Mouse (Mus musculus): ENCODE data around the gene Irx4. TPM values are rescaled to one million over a fixed set of nuclear protein-coding genes. Genes with fewer than 3 reads are reported as not detected.
A peak's percentile ranks its signal among the peaks of the same experiment; 100 is the strongest.

Irx4 gene
- total and polyA plus RNA-seq, 2 experiments from 2014 or later = 3.8 to 4.6 TPM

- DNase-seq (ENCODE audit: low spot score) = no peak
- ATAC-seq = no peak
- Histone ChIP-seq H3K4me1 (ENCODE audit: insufficient read depth, low read length) (no peaks in the 10 kb centered on the region; the same call in 1 of the 2 replicates), H3K9ac (replicated peaks; ENCODE audit: low read length) (no peak overlapping the region), H3K9me3 (ENCODE audit: low read length) (no peaks in the 10 kb centered on the region), H3K27ac (no peak overlapping the region), H3K4me3 (ENCODE audit: low read length) (no peak overlapping the region), H3K4me2 (ENCODE audit: low read depth, low read length) (no peak overlapping the region), H3K27me3 (ENCODE audit: insufficient read depth, low read length) (peaks cover 91% of the 10 kb centered on the region), H3K36me3 (ENCODE audit: insufficient read depth, low read length) (no peaks in the 10 kb centered on the region)
- no peak for TF ChIP-seq CTCF (IDR thresholded peaks at IDR 0.05; ENCODE audit: low read depth)
- 16% methylated on average over 15 of the region's 15 CpGs for WGBS
Observed at GRCm38 (mm10) chr13:73269251-73269650, 9.0 kb downstream of the Irx4 start.

- WGBS = 35% methylated on average over 3 of the region's 3 CpGs
- no peak overlapping the region for H3K27ac ChIP-seq
Observed at GRCm38 (mm10) chr13:73269891-73270290, 9.6 kb downstream of the Irx4 start.

GRCm38 (mm10) chr13:73270451-73271081 lies 10.3 kb downstream of the Irx4 start:
- Histone ChIP-seq H3K4me2 (ENCODE audit: low read depth, low read length) (peak overlapping the region; percentile 52), H3K27me3 (ENCODE audit: insufficient read depth, low read length) (peaks cover 88% of the 10 kb centered on the region), H3K36me3 (ENCODE audit: insufficient read depth, low read length) (no peaks in the 10 kb centered on the region), H3K4me3 (ENCODE audit: low read length) (peak overlapping the region; percentile 22), H3K9ac (replicated peaks; ENCODE audit: low read length) (no peak overlapping the region), H3K4me1 (ENCODE audit: insufficient read depth, low read length) (no peaks in the 10 kb centered on the region; the same call in 1 of the 2 replicates), H3K27ac (no peak overlapping the region), H3K9me3 (ENCODE audit: low read length) (no peaks in the 10 kb centered on the region)
- WGBS = 8% methylated on average over 22 of the region's 22 CpGs
- no peak for TF ChIP-seq CTCF (IDR thresholded peaks at IDR 0.05; ENCODE audit: low read depth)
- ATAC-seq (no peak), DNase-seq (ENCODE audit: low spot score) (no peak)

More at GRCm38 (mm10) chr13:73269891-73270290, 9.6 kb downstream of the Irx4 start:
- ATAC-seq (no peak), DNase-seq (ENCODE audit: low spot score) (no peak)
- Histone ChIP-seq H3K36me3 (ENCODE audit: insufficient read depth, low read length) (no peaks in the 10 kb centered on the region), H3K27me3 (ENCODE audit: insufficient read depth, low read length) (peaks cover 90% of the 10 kb centered on the region), H3K9ac (replicated peaks; ENCODE audit: low read length) (no peak overlapping the region), H3K4me2 (ENCODE audit: low read depth, low read length) (no peak overlapping the region), H3K4me1 (ENCODE audit: insufficient read depth, low read length) (no peaks in the 10 kb centered on the region; the same call in 1 of the 2 replicates), H3K4me3 (ENCODE audit: low read length) (no peak overlapping the region), H3K9me3 (ENCODE audit: low read length) (no peaks in the 10 kb centered on the region)
- TF ChIP-seq CTCF (IDR thresholded peaks at IDR 0.05; ENCODE audit: low read depth) = no peak

GRCm38 (mm10) chr13:73271336-73272242 lies 11.3 kb downstream of the Irx4 start:
- ATAC-seq = 0 out of 2 replicates have a peak, but pooled peaks have one; percentile 8

GRCm38 (mm10) chr13:73272794-73273282 lies 12.6 kb downstream of the Irx4 start:
- Histone ChIP-seq H3K36me3 (ENCODE audit: insufficient read depth, low read length) (no peaks in the 10 kb centered on the region), H3K4me2 (ENCODE audit: low read depth, low read length) (no peak overlapping the region), H3K4me1 (ENCODE audit: insufficient read depth, low read length) (no peaks in the 10 kb centered on the region; the same call in 1 of the 2 replicates), H3K27ac (no peak overlapping the region), H3K9ac (replicated peaks; ENCODE audit: low read length) (no peak overlapping the region), H3K4me3 (ENCODE audit: low read length) (no peak overlapping the region), H3K27me3 (ENCODE audit: insufficient read depth, low read length) (peaks cover 69% of the 10 kb centered on the region), H3K9me3 (ENCODE audit: low read length) (no peaks in the 10 kb centered on the region)
- ATAC-seq (no peak), DNase-seq (ENCODE audit: low spot score) (no peak)
- no peak for TF ChIP-seq CTCF (IDR thresholded peaks at IDR 0.05; ENCODE audit: low read depth)

More at GRCm38 (mm10) chr13:73271336-73272242, 11.3 kb downstream of the Irx4 start:
- peak overlapping the region; percentile 22 for H3K4me3 ChIP-seq (ENCODE audit: low read length)
- peak overlapping the region; percentile 52 for H3K4me2 ChIP-seq (ENCODE audit: low read depth, low read length)
- no peaks in the 10 kb centered on the region; the same call in 1 of the 2 replicates for H3K4me1 ChIP-seq (ENCODE audit: insufficient read depth, low read length)
- peaks cover 81% of the 10 kb centered on the region for H3K27me3 ChIP-seq (ENCODE audit: insufficient read depth, low read length)
- WGBS = 1% methylated on average over 53 of the region's 53 CpGs
- no peak for TF ChIP-seq CTCF (IDR thresholded peaks at IDR 0.05; ENCODE audit: low read depth)
- DNase-seq (ENCODE audit: low spot score) = peak; percentile 34
- H3K27ac ChIP-seq = no peak overlapping the region
- no peak overlapping the region for H3K9ac ChIP-seq (replicated peaks; ENCODE audit: low read length)
- no peaks in the 10 kb centered on the region for H3K36me3 ChIP-seq (ENCODE audit: insufficient read depth, low read length)
- no peaks in the 10 kb centered on the region for H3K9me3 ChIP-seq (ENCODE audit: low read length)

- WGBS = 32% methylated on average over 1 of the region's 1 CpGs
- Histone ChIP-seq H3K27me3 (ENCODE audit: insufficient read depth, low read length) (peaks cover 62% of the 10 kb centered on the region), H3K4me1 (ENCODE audit: insufficient read depth, low read length) (no peaks in the 10 kb centered on the region; the same call in 1 of the 2 replicates), H3K4me2 (ENCODE audit: low read depth, low read length) (no peak overlapping the region), H3K4me3 (ENCODE audit: low read length) (no peak overlapping the region), H3K36me3 (ENCODE audit: insufficient read depth, low read length) (no peaks in the 10 kb centered on the region), H3K9ac (replicated peaks; ENCODE audit: low read length) (no peak overlapping the region), H3K9me3 (ENCODE audit: low read length) (no peaks in the 10 kb centered on the region), H3K27ac (no peak overlapping the region)
- DNase-seq (ENCODE audit: low spot score) (no peak), ATAC-seq (no peak)
- TF ChIP-seq CTCF (IDR thresholded peaks at IDR 0.05; ENCODE audit: low read depth) = no peak
Observed at GRCm38 (mm10) chr13:73273536-73273935, 13.3 kb downstream of the Irx4 start.

Data from hindbrain, postnatal 0 days (tissue).